Mouse (Mus musculus): Measurements from ENCODE around the gene Scnn1b. TPM values are rescaled to one million over a fixed set of nuclear protein-coding genes. Genes with fewer than 3 reads are reported as not detected.

Scnn1b gene
- polyA plus RNA-seq, 1 experiment from 2014 or later: not detected

DNA sequence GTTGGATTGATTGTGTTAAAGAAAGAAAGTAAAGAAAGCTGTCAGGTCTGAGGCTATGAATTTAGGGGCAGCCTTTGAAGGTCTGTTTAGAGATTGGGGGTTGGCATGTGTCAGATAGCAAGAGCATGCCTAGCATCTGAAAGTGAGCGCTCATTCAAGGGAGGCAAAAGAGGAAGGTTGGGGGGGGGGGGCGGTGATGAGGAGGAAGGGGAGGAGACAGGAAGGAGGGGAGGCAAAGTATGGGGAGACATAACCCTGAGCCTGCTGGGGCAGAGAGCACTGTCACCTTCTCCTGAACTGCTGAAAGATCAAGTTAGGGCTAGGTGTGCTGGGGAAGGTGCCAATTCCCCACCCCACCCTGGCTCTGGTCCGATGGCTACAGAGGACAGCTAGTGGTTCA is 6.8 kb downstream of the Scnn1b start:
- no peak for ATAC-seq (ENCODE audit: insufficient number of reproducible peaks, low FRiP score)
- no peaks in the 10 kb centered on the region for H3K36me3 ChIP-seq
- no peak overlapping the region for H3K9ac ChIP-seq
- H3K9me3 ChIP-seq (replicated peaks): no peaks in the 10 kb centered on the region
- peaks cover 12% of the 10 kb centered on the region for H3K27me3 ChIP-seq (replicated peaks)
- H3K4me3 ChIP-seq: no peak overlapping the region
- no peaks in the 10 kb centered on the region for H3K4me1 ChIP-seq (replicated peaks)
- H3K27ac ChIP-seq (ENCODE audit: poor library complexity, severe bottlenecking): no peak overlapping the region
- WGBS: 54% methylated on average over 2 of the region's 3 CpGs
- H3K4me2 ChIP-seq: no peak overlapping the region

- Histone ChIP-seq H3K9ac (no peak overlapping the region), H3K4me1 (replicated peaks) (no peaks in the 10 kb centered on the region), H3K9me3 (replicated peaks) (no peaks in the 10 kb centered on the region), H3K27ac (ENCODE audit: poor library complexity, severe bottlenecking) (no peak overlapping the region), H3K4me2 (no peak overlapping the region), H3K4me3 (no peak overlapping the region), H3K27me3 (replicated peaks) (no peaks in the 10 kb centered on the region), H3K36me3 (no peaks in the 10 kb centered on the region)
- 30% methylated on average over 3 of the region's 3 CpGs for WGBS
- no peak for ATAC-seq (ENCODE audit: insufficient number of reproducible peaks, low FRiP score)
Measured at GRCm38 (mm10) chr7:121873998-121874397, 9.2 kb downstream of the Scnn1b start.

DNA sequence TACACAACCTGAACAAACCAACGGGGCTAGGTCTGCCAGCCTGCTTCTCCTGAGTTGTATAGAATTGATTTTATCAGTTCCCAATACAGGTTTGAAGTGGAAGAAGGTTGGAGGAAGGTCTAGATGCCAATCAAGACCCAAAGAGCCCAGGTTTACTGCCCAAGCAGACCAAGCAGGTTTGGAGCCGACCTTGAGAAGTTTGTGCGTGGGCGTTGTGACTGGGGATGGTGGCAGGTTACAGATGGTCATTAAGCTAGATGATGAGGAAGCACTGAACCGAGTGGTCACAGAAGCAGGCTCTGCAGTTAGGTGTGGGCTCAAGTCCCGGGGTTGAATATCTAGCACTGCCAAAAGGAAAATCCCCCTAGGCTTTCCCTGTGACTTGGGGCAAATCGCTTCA is 9.9 kb downstream of the Scnn1b start:
- ATAC-seq (ENCODE audit: insufficient number of reproducible peaks, low FRiP score): no peak
- H3K4me1 ChIP-seq (replicated peaks): no peaks in the 10 kb centered on the region

DNA sequence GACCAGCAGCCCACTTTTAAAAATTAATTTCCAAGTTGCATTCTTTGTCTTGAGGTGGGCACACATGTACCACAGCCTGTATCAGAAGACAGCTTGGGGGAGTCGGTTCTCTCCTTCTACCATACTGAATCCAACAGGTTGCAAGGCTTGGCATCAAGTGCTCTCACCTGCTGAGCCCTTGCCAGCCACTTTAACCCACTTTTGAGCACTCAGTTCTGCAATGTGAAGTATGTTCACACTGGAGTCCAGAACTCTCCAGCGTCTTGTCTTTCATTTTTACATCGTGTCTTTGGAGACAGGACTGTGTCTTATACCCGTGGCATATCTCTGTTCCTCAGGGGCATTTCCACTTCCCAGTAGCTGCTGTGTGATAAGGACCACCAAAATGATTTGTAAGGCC is 15.4 kb downstream of the Scnn1b start:
- no peak overlapping the region for H3K4me3 ChIP-seq
- H3K27me3 ChIP-seq (replicated peaks): no peaks in the 10 kb centered on the region
- ATAC-seq (ENCODE audit: insufficient number of reproducible peaks, low FRiP score): no peak
- H3K36me3 ChIP-seq: no peaks in the 10 kb centered on the region
- WGBS: 59% methylated on average over 4 of the region's 4 CpGs
- no peak overlapping the region for H3K27ac ChIP-seq (ENCODE audit: poor library complexity, severe bottlenecking)
- no peaks in the 10 kb centered on the region for H3K9me3 ChIP-seq (replicated peaks)
- no peak overlapping the region for H3K4me2 ChIP-seq
- H3K4me1 ChIP-seq (replicated peaks): no peaks in the 10 kb centered on the region
- H3K9ac ChIP-seq: no peak overlapping the region

More for the DNA sequence above, 9.9 kb downstream of the Scnn1b start:
- 83% methylated on average over 7 of the region's 7 CpGs for WGBS
- H3K4me3 ChIP-seq: no peak overlapping the region
- H3K9me3 ChIP-seq (replicated peaks): no peaks in the 10 kb centered on the region
- no peaks in the 10 kb centered on the region for H3K27me3 ChIP-seq (replicated peaks)
- no peak overlapping the region for H3K9ac ChIP-seq
- no peaks in the 10 kb centered on the region for H3K36me3 ChIP-seq
- no peak overlapping the region for H3K27ac ChIP-seq (ENCODE audit: poor library complexity, severe bottlenecking)
- no peak overlapping the region for H3K4me2 ChIP-seq

GRCm38 (mm10) chr7:121890636-121891360 is 26.0 kb downstream of the Scnn1b start:
- Histone ChIP-seq H3K27me3 (replicated peaks) (no peaks in the 10 kb centered on the region), H3K4me3 (no peak overlapping the region), H3K9ac (no peak overlapping the region), H3K36me3 (no peaks in the 10 kb centered on the region), H3K4me2 (no peak overlapping the region), H3K4me1 (replicated peaks) (no peaks in the 10 kb centered on the region), H3K9me3 (replicated peaks) (no peaks in the 10 kb centered on the region), H3K27ac (ENCODE audit: poor library complexity, severe bottlenecking) (no peak overlapping the region)
- ATAC-seq (ENCODE audit: insufficient number of reproducible peaks, low FRiP score): no peak
- WGBS: 82% methylated on average over 13 of the region's 13 CpGs

DNA sequence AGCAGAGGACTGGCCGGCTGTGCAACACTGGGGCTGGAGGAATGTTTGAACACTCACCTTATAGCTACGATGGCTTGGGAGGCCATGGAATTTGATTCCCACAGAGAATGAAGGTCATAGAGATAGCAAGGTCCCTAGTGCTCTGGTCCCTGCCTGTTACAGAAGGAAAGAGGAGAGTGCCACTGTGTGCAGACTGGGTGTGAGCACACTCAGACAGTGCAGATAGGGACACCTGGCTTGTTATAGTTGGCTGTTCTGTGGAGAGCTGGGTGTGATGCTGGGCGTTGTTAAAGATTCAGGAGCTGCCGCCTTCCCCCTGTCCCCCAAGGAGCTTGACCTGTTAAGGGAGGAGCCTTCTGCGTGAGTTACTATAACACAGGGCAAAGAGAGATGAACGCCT is 31.9 kb downstream of the Scnn1b start:
- Histone ChIP-seq H3K4me3 (no peak overlapping the region), H3K4me2 (no peak overlapping the region), H3K36me3 (no peaks in the 10 kb centered on the region), H3K9me3 (replicated peaks) (no peaks in the 10 kb centered on the region), H3K27me3 (replicated peaks) (peaks cover 16% of the 10 kb centered on the region), H3K4me1 (replicated peaks) (peaks cover 8% of the 10 kb centered on the region), H3K27ac (ENCODE audit: poor library complexity, severe bottlenecking) (no peak overlapping the region), H3K9ac (no peak overlapping the region)
- 43% methylated on average over 6 of the region's 6 CpGs for WGBS
- ATAC-seq (ENCODE audit: insufficient number of reproducible peaks, low FRiP score): no peak

DNA sequence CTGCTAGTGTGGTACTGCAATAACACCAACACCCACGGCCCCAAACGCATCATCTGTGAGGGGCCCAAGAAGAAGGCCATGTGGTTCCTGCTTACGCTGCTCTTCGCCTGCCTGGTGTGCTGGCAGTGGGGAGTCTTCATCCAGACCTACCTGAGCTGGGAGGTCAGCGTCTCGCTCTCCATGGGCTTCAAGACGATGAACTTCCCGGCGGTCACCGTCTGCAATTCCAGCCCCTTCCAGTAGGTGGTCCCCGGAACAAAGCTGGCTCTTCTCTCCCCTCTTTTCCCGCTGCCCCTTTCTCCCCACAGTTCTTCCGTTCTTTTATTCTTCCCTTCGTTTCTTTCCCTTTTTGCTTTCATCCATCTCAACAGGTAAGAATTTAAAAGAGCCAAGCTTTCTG is 34.5 kb downstream of the Scnn1b start:
- Histone ChIP-seq H3K4me2 (peak overlapping the region; percentile 6; the same call in 1 of the 2 replicates), H3K4me3 (no peak overlapping the region)

GRCm38 (mm10) chr7:121899940-121900339 is 35.1 kb downstream of the Scnn1b start:
- Histone ChIP-seq H3K36me3 (no peaks in the 10 kb centered on the region), H3K9me3 (replicated peaks) (no peaks in the 10 kb centered on the region), H3K4me2 (peak overlapping the region; percentile 6; the same call in 1 of the 2 replicates), H3K9ac (no peak overlapping the region), H3K4me3 (no peak overlapping the region), H3K27me3 (replicated peaks) (peaks cover 16% of the 10 kb centered on the region), H3K27ac (ENCODE audit: poor library complexity, severe bottlenecking) (no peak overlapping the region), H3K4me1 (replicated peaks) (peaks cover 28% of the 10 kb centered on the region)
- ATAC-seq (ENCODE audit: insufficient number of reproducible peaks, low FRiP score): no peak
- WGBS: 13% methylated on average over 7 of the region's 7 CpGs

More for the DNA sequence above, 34.5 kb downstream of the Scnn1b start:
- H3K27me3 ChIP-seq (replicated peaks): peaks cover 16% of the 10 kb centered on the region
- no peaks in the 10 kb centered on the region for H3K36me3 ChIP-seq
- H3K9ac ChIP-seq: no peak overlapping the region
- ATAC-seq (ENCODE audit: insufficient number of reproducible peaks, low FRiP score): no peak
- 13% methylated on average over 14 of the region's 14 CpGs for WGBS
- H3K9me3 ChIP-seq (replicated peaks): no peaks in the 10 kb centered on the region
- peaks cover 28% of the 10 kb centered on the region for H3K4me1 ChIP-seq (replicated peaks)
- no peak overlapping the region for H3K27ac ChIP-seq (ENCODE audit: poor library complexity, severe bottlenecking)

GRCm38 (mm10) chr7:121902757-121903411 is 38.0 kb downstream of the Scnn1b start:
- WGBS: 40% methylated on average over 8 of the region's 8 CpGs
- Histone ChIP-seq H3K9me3 (replicated peaks) (no peaks in the 10 kb centered on the region), H3K4me1 (replicated peaks) (peaks cover 20% of the 10 kb centered on the region), H3K27ac (ENCODE audit: poor library complexity, severe bottlenecking) (peak overlapping the region; percentile 69), H3K4me3 (no peak overlapping the region), H3K27me3 (replicated peaks) (peaks cover 15% of the 10 kb centered on the region), H3K9ac (no peak overlapping the region), H3K4me2 (no peak overlapping the region), H3K36me3 (no peaks in the 10 kb centered on the region)
- ATAC-seq (ENCODE audit: insufficient number of reproducible peaks, low FRiP score): peak; percentile 75

GRCm38 (mm10) chr7:121906879-121907278 is 42.0 kb downstream of the Scnn1b start:
- no peak overlapping the region for H3K27ac ChIP-seq (ENCODE audit: poor library complexity, severe bottlenecking)
- H3K36me3 ChIP-seq: no peaks in the 10 kb centered on the region
- ATAC-seq (ENCODE audit: insufficient number of reproducible peaks, low FRiP score): no peak
- H3K4me2 ChIP-seq: no peak overlapping the region
- no peak overlapping the region for H3K4me3 ChIP-seq
- peaks cover 20% of the 10 kb centered on the region for H3K4me1 ChIP-seq (replicated peaks)
- H3K9me3 ChIP-seq (replicated peaks): no peaks in the 10 kb centered on the region
- 75% methylated on average over 4 of the region's 4 CpGs for WGBS
- H3K27me3 ChIP-seq (replicated peaks): peaks cover 7% of the 10 kb centered on the region; the same call in 1 of the 2 replicates
- no peak overlapping the region for H3K9ac ChIP-seq

DNA sequence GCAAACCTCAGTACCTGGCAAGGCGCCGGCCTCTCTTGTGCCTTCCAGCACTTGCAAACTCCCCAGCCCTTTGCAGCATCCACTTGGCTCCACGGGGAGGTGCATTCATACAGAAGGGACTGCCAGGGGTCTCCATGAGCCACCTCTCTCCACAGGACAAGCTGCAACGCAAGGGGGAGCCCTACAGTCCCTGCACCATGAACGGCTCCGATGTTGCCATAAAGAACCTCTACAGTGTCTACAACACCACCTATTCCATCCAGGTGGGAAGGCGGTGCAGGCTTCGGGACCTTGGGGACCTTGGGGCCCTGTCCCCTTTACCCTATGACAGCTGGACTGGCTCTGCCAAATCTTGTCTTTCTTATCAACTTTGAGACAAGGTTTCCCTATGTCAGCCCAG is 47.4 kb downstream of the Scnn1b start:
- Histone ChIP-seq H3K27ac (ENCODE audit: poor library complexity, severe bottlenecking) (no peak overlapping the region), H3K4me1 (replicated peaks) (0 out of 2 replicates have a peak, but pooled peaks cover 7% of the 10 kb centered on the region), H3K9ac (no peak overlapping the region), H3K27me3 (replicated peaks) (peaks cover 7% of the 10 kb centered on the region; the same call in 1 of the 2 replicates), H3K4me3 (no peak overlapping the region), H3K36me3 (no peaks in the 10 kb centered on the region), H3K4me2 (no peak overlapping the region), H3K9me3 (replicated peaks) (no peaks in the 10 kb centered on the region)
- no peak for ATAC-seq (ENCODE audit: insufficient number of reproducible peaks, low FRiP score)
- 61% methylated on average over 8 of the region's 8 CpGs for WGBS

Data from heart, embryonic 12.5 days (tissue).